Mouse (Mus musculus) G1E (cell line): ENCODE data around the gene Ajap1. TPM values are rescaled to one million over a fixed set of nuclear protein-coding genes. Genes with fewer than 3 reads are reported as not detected.

Experiments used
- ATAC-seq: 2 replicates; pipeline ENCODE4 v1.8.0; 2016; ENCODE audit warnings: mild to moderate bottlenecking; ENCODE audit not compliant: insufficient number of reproducible peaks, poor library complexity, low FRiP score, severe bottlenecking; ENCODE audit errors: extremely low read depth
- DNase-seq: peaks from one replicate; pipeline ENCODE4 v3.0.0; 2012; ENCODE audit warnings: low spot score
- H3K27me3 ChIP-seq: 2 replicates; pipeline ENCODE4 v1.6.1; 2012; ENCODE audit warnings: mild to moderate bottlenecking, low read length, inconsistent platforms; ENCODE audit not compliant: insufficient read depth
- H3K36me3 ChIP-seq: replicated peaks from 2 replicates; pipeline ENCODE3; 2012; ENCODE audit warnings: mild to moderate bottlenecking, inconsistent platforms
- H3K4me1 ChIP-seq: 2 replicates; pipeline ENCODE4 v1.6.1; 2012; ENCODE audit warnings: low read depth, low read length, inconsistent platforms, mixed read lengths; ENCODE audit not compliant: insufficient read depth
- H3K4me3 ChIP-seq: 2 replicates; pipeline ENCODE4 v1.5.1; 2012; ENCODE audit warnings: low read depth, mild to moderate bottlenecking, inconsistent platforms, low read length, moderate library complexity, mixed read lengths
- H3K9me3 ChIP-seq: replicated peaks from 2 replicates; pipeline ENCODE4 v1.6.1; 2012; ENCODE audit warnings: inconsistent platforms
- CTCF ChIP-seq: IDR thresholded peaks from 2 replicates; pipeline ENCODE4 v1.5.1; 2012; ENCODE audit warnings: low read depth, low read length, inconsistent platforms, mixed read lengths
- GATA1 ChIP-seq: IDR thresholded peaks from 2 replicates; pipeline ENCODE4 v1.6.1; 2012; ENCODE audit warnings: borderline replicate concordance, low read length, inconsistent platforms, mixed read lengths
- GATA2 ChIP-seq: IDR thresholded peaks from 2 replicates; pipeline ENCODE4 v1.6.1; 2012; ENCODE audit warnings: low read depth, low read length, inconsistent platforms, borderline replicate concordance
- POLR2AphosphoS5 ChIP-seq: IDR thresholded peaks from 2 replicates; pipeline ENCODE4 v1.6.1; 2012; ENCODE audit warnings: low read depth, low read length, inconsistent platforms; ENCODE audit not compliant: insufficient replicate concordance
- TAL1 ChIP-seq: conservative IDR thresholded peaks from 2 replicates; pipeline ENCODE4 v1.6.1; 2012; ENCODE audit warnings: low read depth, low read length, inconsistent platforms, mixed read lengths
- polyA plus RNA-seq: library from polyadenylated mRNA; stranded (reverse); fragments of >175 nt; gene quantifications from 2 replicates; pipeline ENCODE4 v1.2.3, GENCODE M21; 2012
- total RNA-seq, 2 experiments: library from RNA; stranded (forward) in 1 of 2; stranded (reverse) in 1 of 2; fragments of 200-1000 nt in 1 of 2; fragments of >200 nt in 1 of 2; fragmentation: Nextera tagmentation in 1 of 2; gene quantifications; 2 replicates each; pipeline ENCODE4 v1.2.3; 2014 to 2017

Gene Ajap1
- total RNA-seq (2014; fragmentation: Nextera tagmentation) (not detected in 2 replicates), total RNA-seq (2017) (0.22 TPM in 1 of 2 replicates, not detected in the other), polyA plus RNA-seq (not detected in 2 replicates)

GRCm38 (mm10) chr4:153482459-153483338, at the start of gene Ajap1:
TSS of gene Ajap1 (minus strand) at chr4:153482811.
- ATAC-seq (no peak), DNase-seq (no peak)
- Histone ChIP-seq H3K4me1 (no peaks in the 10 kb centered on the region), H3K9me3 (peaks cover 94% of the 10 kb centered on the region), H3K4me3 (peak within 1 kb of the TSS; percentile 2; the same call in 1 of the 2 replicates), H3K36me3 (no peaks in the 10 kb centered on the region), H3K27me3 (no peaks in the 10 kb centered on the region)
- no peak for TF ChIP-seq TAL1
- no peak for TF ChIP-seq GATA1
- TF ChIP-seq GATA2 = no peak
- no peak for TF ChIP-seq CTCF
- no peak for TF ChIP-seq POLR2AphosphoS5

DNA sequence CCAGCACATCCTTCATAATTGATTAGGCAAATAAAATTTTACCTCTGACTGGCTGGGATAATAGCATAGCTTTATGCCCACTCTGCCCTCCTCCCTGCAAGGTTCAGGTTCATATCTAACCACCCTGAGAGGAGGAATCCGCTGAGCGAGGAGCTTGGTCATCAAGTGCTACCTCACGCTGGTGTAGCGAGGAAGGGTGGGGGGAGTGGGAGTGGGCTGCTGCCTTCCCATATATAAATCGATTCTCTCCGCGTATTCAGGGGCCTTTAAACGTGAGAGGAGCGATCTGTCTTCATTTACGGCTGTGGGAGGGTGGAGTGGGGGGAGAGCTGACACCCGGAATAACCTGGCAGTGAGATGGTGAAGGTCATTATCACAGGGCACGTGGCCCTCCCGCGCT, 47.9 kb upstream of the Ajap1 start:
- Histone ChIP-seq H3K36me3 (no peaks in the 10 kb centered on the region), H3K9me3 (peaks cover 92% of the 10 kb centered on the region), H3K4me1 (no peaks in the 10 kb centered on the region), H3K4me3 (no peak overlapping the region), H3K27me3 (peaks cover 2% of the 10 kb centered on the region; the same call in 1 of the 2 replicates)
- no peak for DNase-seq
- no peak for ATAC-seq
- TF ChIP-seq CTCF = no peak
- no peak for TF ChIP-seq GATA2
- TF ChIP-seq TAL1 = no peak
- no peak for TF ChIP-seq POLR2AphosphoS5
- no peak for TF ChIP-seq GATA1

GRCm38 (mm10) chr4:153521601-153522000, 39.0 kb upstream of the Ajap1 start:
- Histone ChIP-seq H3K4me1 (no peaks in the 10 kb centered on the region), H3K9me3 (peaks cover 81% of the 10 kb centered on the region), H3K36me3 (no peaks in the 10 kb centered on the region), H3K4me3 (no peak overlapping the region), H3K27me3 (no peaks in the 10 kb centered on the region)
- TF ChIP-seq CTCF = no peak
- no peak for TF ChIP-seq GATA1
- TF ChIP-seq POLR2AphosphoS5 = no peak
- TF ChIP-seq TAL1 = no peak
- TF ChIP-seq GATA2 = no peak
- DNase-seq (no peak), ATAC-seq (no peak)

DNA sequence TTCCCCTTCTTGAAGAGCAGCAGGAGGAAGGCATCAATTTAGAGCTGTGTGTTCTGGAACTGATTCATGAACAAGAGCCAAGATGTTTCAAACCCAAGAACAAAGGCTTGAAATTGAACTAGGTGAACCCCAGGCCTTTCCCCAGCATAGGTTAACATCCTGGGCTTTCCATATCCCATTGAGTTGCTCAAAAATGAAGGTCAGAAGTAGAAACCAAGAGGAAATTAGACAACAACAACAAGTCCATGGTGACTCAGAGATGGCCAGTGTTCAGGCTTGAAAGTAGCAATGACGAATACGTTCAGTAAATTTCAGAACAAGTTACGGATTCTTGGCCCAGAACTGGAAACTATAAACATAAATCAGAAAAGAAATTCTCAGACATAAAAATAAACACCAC, 37.3 kb upstream of the Ajap1 start:
- ATAC-seq = no peak
- no peak for TF ChIP-seq GATA1
- TF ChIP-seq GATA2 = no peak
- no peak for TF ChIP-seq TAL1
- TF ChIP-seq CTCF = no peak
- H3K9me3 ChIP-seq = peaks cover 82% of the 10 kb centered on the region

GRCm38 (mm10) chr4:153519289-153519688, 36.7 kb upstream of the Ajap1 start:
- no peak overlapping the region for H3K4me3 ChIP-seq

More for the DNA sequence above, 37.3 kb upstream of the Ajap1 start:
- Histone ChIP-seq H3K4me3 (no peak overlapping the region), H3K27me3 (no peaks in the 10 kb centered on the region), H3K4me1 (no peaks in the 10 kb centered on the region), H3K36me3 (no peaks in the 10 kb centered on the region)
- no peak for DNase-seq

GRCm38 (mm10) chr4:153515786-153516185, 33.2 kb upstream of the Ajap1 start:
- no peaks in the 10 kb centered on the region for H3K27me3 ChIP-seq
- H3K9me3 ChIP-seq = peaks cover 87% of the 10 kb centered on the region
- ATAC-seq (no peak), DNase-seq (no peak)
- H3K4me3 ChIP-seq = no peak overlapping the region
- H3K4me1 ChIP-seq = no peaks in the 10 kb centered on the region
- H3K36me3 ChIP-seq = no peaks in the 10 kb centered on the region
- TF ChIP-seq GATA2 = no peak
- no peak for TF ChIP-seq GATA1

More at GRCm38 (mm10) chr4:153519289-153519688, 36.7 kb upstream of the Ajap1 start:
- TF ChIP-seq GATA2 (no peak), CTCF (no peak), POLR2AphosphoS5 (no peak), GATA1 (no peak), TAL1 (no peak)
- Histone ChIP-seq H3K4me1 (no peaks in the 10 kb centered on the region), H3K36me3 (no peaks in the 10 kb centered on the region), H3K9me3 (peaks cover 82% of the 10 kb centered on the region), H3K27me3 (no peaks in the 10 kb centered on the region)
- no peak for DNase-seq
- no peak for ATAC-seq
